Mouse (Mus musculus): ENCODE measurements around the gene Sat1. TPM values are rescaled to one million over a fixed set of nuclear protein-coding genes. Genes with fewer than 3 reads are reported as not detected.

Gene Sat1
- total and polyA plus RNA-seq, 3 experiments, result 22.1 to 31.7 (median 29.2) TPM

DNA sequence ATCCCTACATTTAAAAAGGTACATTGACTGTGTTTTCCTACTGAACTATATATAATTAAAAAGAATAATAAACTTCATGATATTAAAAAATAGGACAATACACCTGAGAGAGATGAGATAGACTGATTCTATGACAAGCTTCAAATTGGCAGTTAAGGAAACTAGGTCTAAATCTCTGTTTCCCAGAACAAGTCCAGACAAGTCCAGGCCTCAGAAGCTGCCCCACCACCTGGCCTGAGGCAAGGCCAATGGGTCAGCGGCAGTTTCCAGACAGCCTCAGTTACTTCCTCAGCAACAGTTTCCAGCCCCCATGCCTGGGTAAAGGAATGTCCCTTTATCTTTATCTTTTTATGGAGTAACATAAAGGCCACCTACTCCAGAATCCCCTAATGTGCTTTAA is 14.4 kb downstream of the Sat1 start:
- no peak for TF ChIP-seq EP300 (IDR thresholded peaks at IDR 0.05; ENCODE audit: insufficient read depth, low read depth, low read length)
- TF ChIP-seq CTCF (IDR thresholded peaks at IDR 0.05), result no peak
- TF ChIP-seq POLR2A (IDR thresholded peaks at IDR 0.05; ENCODE audit: insufficient read depth, low read depth, low read length), result no peak
- no peaks in the 10 kb centered on the region for H3K79me2 ChIP-seq (replicated peaks; ENCODE audit: control insufficient read depth, insufficient read depth, low read length)
- H3K4me3 ChIP-seq, result no peak overlapping the region
- WGBS, result 71% methylated on average over 1 of the region's 1 CpGs
- H3K4me1 ChIP-seq (ENCODE audit: control insufficient read depth, insufficient read depth, low read length), result no peaks in the 10 kb centered on the region
- intact Hi-C loops (cut with DNase I), result no loop called here
- no peak overlapping the region for H3K9ac ChIP-seq (ENCODE audit: low read depth, low read length)
- H3K27me3 ChIP-seq (ENCODE audit: control insufficient read depth, insufficient read depth, low read length), result no peaks in the 10 kb centered on the region
- H3K27ac ChIP-seq, result no peak overlapping the region
- DNase-seq, result no peak
- H3K36me3 ChIP-seq (ENCODE audit: control insufficient read depth, insufficient read depth, low read length), result no peaks in the 10 kb centered on the region

DNA sequence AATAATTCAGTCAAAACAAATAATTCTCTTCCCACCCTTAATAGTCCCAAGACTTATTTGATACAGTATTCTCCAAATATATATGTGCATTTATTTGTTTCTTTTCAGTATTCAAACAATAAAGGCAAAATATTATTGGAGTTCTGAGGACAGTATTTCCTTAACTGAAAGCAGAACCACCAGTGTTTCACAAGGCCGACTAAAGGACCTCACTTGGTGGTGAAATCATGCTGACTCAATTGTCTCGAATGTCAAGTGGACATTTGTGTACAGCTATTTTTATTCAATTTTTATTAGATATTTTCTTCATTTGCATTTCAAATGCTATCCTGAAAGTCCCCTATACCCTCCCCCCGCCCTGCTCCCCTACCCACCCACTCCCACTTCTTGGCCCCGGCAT is 21.3 kb downstream of the Sat1 start:
- H3K79me2 ChIP-seq (replicated peaks; ENCODE audit: control insufficient read depth, insufficient read depth, low read length), result no peaks in the 10 kb centered on the region
- no peak overlapping the region for H3K9ac ChIP-seq (ENCODE audit: low read depth, low read length)
- no peak overlapping the region for H3K4me3 ChIP-seq
- no peaks in the 10 kb centered on the region; the same call in 1 of the 2 replicates for H3K4me1 ChIP-seq (ENCODE audit: control insufficient read depth, insufficient read depth, low read length)
- no peak overlapping the region for H3K27ac ChIP-seq
- intact Hi-C loops (cut with DNase I), result no loop called here
- no peaks in the 10 kb centered on the region for H3K36me3 ChIP-seq (ENCODE audit: control insufficient read depth, insufficient read depth, low read length)
- no peaks in the 10 kb centered on the region for H3K27me3 ChIP-seq (ENCODE audit: control insufficient read depth, insufficient read depth, low read length)
- no peak for DNase-seq
- 81% methylated on average over 4 of the region's 4 CpGs for WGBS
- TF ChIP-seq POLR2A (IDR thresholded peaks at IDR 0.05; ENCODE audit: insufficient read depth, low read depth, low read length) (no peak), CTCF (IDR thresholded peaks at IDR 0.05) (no peak), EP300 (IDR thresholded peaks at IDR 0.05; ENCODE audit: insufficient read depth, low read depth, low read length) (no peak)

DNA sequence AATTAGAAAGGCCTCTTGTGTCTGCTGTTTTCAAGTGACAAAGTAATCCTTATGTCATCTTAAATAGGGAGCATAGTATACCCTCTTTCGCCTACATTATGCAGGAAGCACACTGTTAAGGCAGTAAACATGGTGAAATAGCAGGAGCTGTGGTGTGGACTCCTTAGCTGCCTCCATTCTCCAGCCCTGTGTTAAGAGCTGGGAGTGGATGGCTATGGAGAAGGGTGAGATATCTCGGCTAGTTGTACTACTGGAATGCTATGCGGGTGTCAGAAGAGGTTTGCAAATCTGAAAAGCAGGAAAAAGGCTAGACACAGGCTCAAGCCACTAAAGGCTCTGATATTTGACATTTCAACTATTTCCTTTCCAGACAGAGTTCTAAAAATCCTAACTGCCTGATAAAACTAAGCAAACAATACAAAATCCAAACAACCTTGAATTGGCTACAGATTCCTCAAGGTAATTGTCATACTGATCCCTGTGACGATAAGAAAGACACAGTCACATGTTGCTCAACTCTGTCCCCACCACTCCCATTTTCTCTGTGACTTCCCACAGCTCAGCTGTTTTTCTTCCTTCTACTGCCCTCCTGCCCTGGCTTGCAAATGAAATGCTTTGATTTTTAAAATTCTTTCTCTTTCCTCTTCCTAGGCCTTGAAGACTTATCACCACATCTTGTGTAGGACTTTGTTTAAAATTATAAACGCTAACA is 22.4 kb downstream of the Sat1 start:
- Histone ChIP-seq H3K79me2 (replicated peaks; ENCODE audit: control insufficient read depth, insufficient read depth, low read length) (no peaks in the 10 kb centered on the region), H3K27me3 (ENCODE audit: control insufficient read depth, insufficient read depth, low read length) (no peaks in the 10 kb centered on the region), H3K4me3 (no peak overlapping the region), H3K4me1 (ENCODE audit: control insufficient read depth, insufficient read depth, low read length) (no peaks in the 10 kb centered on the region; the same call in 1 of the 2 replicates), H3K9ac (ENCODE audit: low read depth, low read length) (no peak overlapping the region), H3K36me3 (ENCODE audit: control insufficient read depth, insufficient read depth, low read length) (no peaks in the 10 kb centered on the region), H3K27ac (peak overlapping the region; percentile 48)
- intact Hi-C loops (cut with DNase I), result no loop called here
- TF ChIP-seq EP300 (IDR thresholded peaks at IDR 0.05; ENCODE audit: insufficient read depth, low read depth, low read length), result no peak
- no peak for TF ChIP-seq POLR2A (IDR thresholded peaks at IDR 0.05; ENCODE audit: insufficient read depth, low read depth, low read length)
- TF ChIP-seq CTCF (IDR thresholded peaks at IDR 0.05), result no peak
- 35% methylated on average over 5 of the region's 5 CpGs for WGBS
- DNase-seq, result no peak

DNA sequence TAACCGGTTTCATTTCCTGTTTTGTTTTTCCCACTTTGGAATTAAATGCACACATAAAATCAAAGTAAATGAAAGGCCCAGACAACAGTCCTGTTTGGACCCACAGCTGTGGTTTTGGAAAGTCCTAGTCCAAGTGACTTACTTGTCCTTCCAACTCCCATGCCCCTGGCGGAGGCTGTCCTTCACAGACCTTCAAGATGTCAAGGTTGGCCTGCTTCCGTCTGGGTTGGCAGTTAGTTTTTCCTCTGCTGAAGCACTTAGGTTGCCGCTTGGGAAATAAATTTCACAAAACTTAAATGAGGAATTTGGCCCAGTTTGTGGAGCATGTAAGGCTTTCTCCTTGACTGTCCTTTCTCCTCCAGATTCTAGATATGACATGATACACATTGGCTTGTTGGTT is 24.3 kb downstream of the Sat1 start:
- H3K36me3 ChIP-seq (ENCODE audit: control insufficient read depth, insufficient read depth, low read length), result no peaks in the 10 kb centered on the region
- peak in 1 of 2 experiments; percentile 14 for DNase-seq
- no peaks in the 10 kb centered on the region for H3K79me2 ChIP-seq (replicated peaks; ENCODE audit: control insufficient read depth, insufficient read depth, low read length)
- no peaks in the 10 kb centered on the region; the same call in 1 of the 2 replicates for H3K4me1 ChIP-seq (ENCODE audit: control insufficient read depth, insufficient read depth, low read length)
- 52% methylated on average over 4 of the region's 4 CpGs for WGBS
- no peak overlapping the region for H3K9ac ChIP-seq (ENCODE audit: low read depth, low read length)
- TF ChIP-seq POLR2A (IDR thresholded peaks at IDR 0.05; ENCODE audit: insufficient read depth, low read depth, low read length) (no peak), EP300 (IDR thresholded peaks at IDR 0.05; ENCODE audit: insufficient read depth, low read depth, low read length) (no peak), CTCF (IDR thresholded peaks at IDR 0.05) (no peak)
- no peak overlapping the region for H3K4me3 ChIP-seq
- intact Hi-C loops (cut with DNase I), result no loop called here
- H3K27me3 ChIP-seq (ENCODE audit: control insufficient read depth, insufficient read depth, low read length), result no peaks in the 10 kb centered on the region
- H3K27ac ChIP-seq, result no peak overlapping the region

DNA sequence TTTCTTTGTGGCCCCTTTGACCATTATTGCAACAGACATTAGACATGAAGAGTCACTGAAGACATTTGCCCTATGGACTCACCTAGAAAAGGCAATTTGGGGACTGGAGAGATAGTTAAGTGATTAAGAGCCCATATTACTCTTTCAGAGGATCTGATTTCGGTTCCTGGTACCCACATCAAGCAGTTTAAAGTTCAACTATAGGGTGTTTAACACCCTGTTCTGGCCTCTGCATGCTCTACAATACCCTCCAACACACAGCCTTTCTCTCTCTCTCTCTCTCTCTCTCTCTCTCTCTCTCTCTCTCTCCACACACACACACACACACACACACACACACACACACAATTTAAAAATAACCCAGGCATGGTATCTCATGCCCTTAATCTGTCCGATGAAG is 38.6 kb downstream of the Sat1 start:
- intact Hi-C loops (cut with DNase I), result no loop called here

DNA sequence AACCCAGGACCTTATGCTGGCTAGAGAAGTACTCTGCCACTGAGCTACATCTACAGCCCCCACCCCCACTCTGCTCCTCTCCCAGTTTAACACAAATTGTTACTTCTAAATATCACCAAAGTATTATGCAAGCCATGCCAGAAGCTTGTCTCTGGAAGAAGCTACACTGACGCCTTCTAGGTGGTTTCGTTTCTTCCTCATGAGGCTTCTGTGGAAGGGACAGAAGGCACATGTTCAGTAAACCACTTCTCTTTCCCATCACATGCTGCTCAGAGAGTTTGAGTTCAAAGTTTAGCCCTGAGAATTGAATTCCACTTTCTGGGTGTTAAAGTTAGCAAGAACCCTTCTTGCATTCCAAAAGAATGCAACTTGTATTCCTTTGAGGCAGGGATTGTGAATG is 39.0 kb downstream of the Sat1 start:
- H3K27me3 ChIP-seq (ENCODE audit: control insufficient read depth, insufficient read depth, low read length), result no peaks in the 10 kb centered on the region
- H3K9ac ChIP-seq (ENCODE audit: low read depth, low read length), result no peak overlapping the region
- intact Hi-C loops (cut with DNase I), result no loop called here
- H3K4me3 ChIP-seq, result no peak overlapping the region
- no peaks in the 10 kb centered on the region for H3K36me3 ChIP-seq (ENCODE audit: control insufficient read depth, insufficient read depth, low read length)
- TF ChIP-seq CTCF (IDR thresholded peaks at IDR 0.05), result no peak
- no peak for TF ChIP-seq EP300 (IDR thresholded peaks at IDR 0.05; ENCODE audit: insufficient read depth, low read depth, low read length)
- no peak for TF ChIP-seq POLR2A (IDR thresholded peaks at IDR 0.05; ENCODE audit: insufficient read depth, low read depth, low read length)
- WGBS, result 72% methylated on average over 2 of the region's 2 CpGs
- DNase-seq, result no peak
- H3K4me1 ChIP-seq (ENCODE audit: control insufficient read depth, insufficient read depth, low read length), result no peaks in the 10 kb centered on the region
- H3K27ac ChIP-seq, result no peak overlapping the region
- H3K79me2 ChIP-seq (replicated peaks; ENCODE audit: control insufficient read depth, insufficient read depth, low read length), result no peaks in the 10 kb centered on the region

More for the DNA sequence above, 38.6 kb downstream of the Sat1 start:
- H3K27ac ChIP-seq, result no peak overlapping the region
- TF ChIP-seq EP300 (IDR thresholded peaks at IDR 0.05; ENCODE audit: insufficient read depth, low read depth, low read length) (no peak), POLR2A (IDR thresholded peaks at IDR 0.05; ENCODE audit: insufficient read depth, low read depth, low read length) (no peak), CTCF (IDR thresholded peaks at IDR 0.05) (no peak)
- H3K27me3 ChIP-seq (ENCODE audit: control insufficient read depth, insufficient read depth, low read length), result no peaks in the 10 kb centered on the region
- WGBS, result 65% methylated on average over 2 of the region's 2 CpGs
- H3K36me3 ChIP-seq (ENCODE audit: control insufficient read depth, insufficient read depth, low read length), result no peaks in the 10 kb centered on the region
- DNase-seq, result no peak
- H3K4me1 ChIP-seq (ENCODE audit: control insufficient read depth, insufficient read depth, low read length), result no peaks in the 10 kb centered on the region
- no peak overlapping the region for H3K9ac ChIP-seq (ENCODE audit: low read depth, low read length)
- no peak overlapping the region for H3K4me3 ChIP-seq
- no peaks in the 10 kb centered on the region for H3K79me2 ChIP-seq (replicated peaks; ENCODE audit: control insufficient read depth, insufficient read depth, low read length)
